Mouse (Mus musculus): ENCODE measurements around the gene Myo1f.
A peak's percentile ranks its signal among the peaks of the same experiment; 100 is the strongest.
"Not testable (repeated sequence)": the region's sequence is repeated elsewhere in the genome, so short reads cannot be mapped to it uniquely, and the experiment has no call there.

Gene Myo1f

GRCm38 (mm10) chr17:33584061-33584460, 28.6 kb downstream of the Myo1f start:
- DNase-seq (ENCODE audit: low spot score), result no peak

GRCm38 (mm10) chr17:33586011-33586410, 30.5 kb downstream of the Myo1f start:
- DNase-seq (ENCODE audit: low spot score), result no peak

GRCm38 (mm10) chr17:33597271-33597670, 41.8 kb downstream of the Myo1f start:
- DNase-seq (ENCODE audit: low spot score), result no peak

GRCm38 (mm10) chr17:33598506-33598905, 43.0 kb downstream of the Myo1f start:
- DNase-seq (ENCODE audit: low spot score), result no peak

GRCm38 (mm10) chr17:33599836-33600475, 44.4 kb downstream of the Myo1f start:
- DNase-seq (ENCODE audit: low spot score), result no peak

- no peak for DNase-seq (ENCODE audit: low spot score)
These were observed 45.3 kb downstream of the Myo1f start for GRCm38 (mm10) chr17:33600831-33601230.

GRCm38 (mm10) chr17:33601947-33602346, 46.4 kb downstream of the Myo1f start:
- DNase-seq (ENCODE audit: low spot score), result no peak

GRCm38 (mm10) chr17:33607273-33607672, 51.8 kb downstream of the Myo1f start:
- no peak for DNase-seq (ENCODE audit: low spot score)

- no peak for DNase-seq (ENCODE audit: low spot score)
These were observed 55.0 kb downstream of the Myo1f start for GRCm38 (mm10) chr17:33610548-33610947.

- DNase-seq (ENCODE audit: low spot score), result not testable (repeated sequence)
These were observed 58.2 kb downstream of the Myo1f start for GRCm38 (mm10) chr17:33613726-33614125.

GRCm38 (mm10) chr17:33627281-33627680, 71.8 kb downstream of the Myo1f start:
- DNase-seq (ENCODE audit: low spot score), result no peak

GRCm38 (mm10) chr17:33628621-33629486, 73.3 kb downstream of the Myo1f start, which contains the start of gene Zfp414:
TSS of gene Zfp414 (plus strand) at chr17:33629090.
- peak; percentile 88 for DNase-seq (ENCODE audit: low spot score)

- DNase-seq (ENCODE audit: low spot score), result no peak
These were observed 74.1 kb downstream of the Myo1f start for GRCm38 (mm10) chr17:33629487-33630125.

- no peak for DNase-seq (ENCODE audit: low spot score)
These were observed 74.8 kb downstream of the Myo1f start for GRCm38 (mm10) chr17:33630171-33630895.

- no peak for DNase-seq (ENCODE audit: low spot score)
These were observed 75.7 kb downstream of the Myo1f start for GRCm38 (mm10) chr17:33631236-33631635.

- no peak for DNase-seq (ENCODE audit: low spot score)
These were observed 76.3 kb downstream of the Myo1f start for GRCm38 (mm10) chr17:33631796-33632195.

- DNase-seq (ENCODE audit: low spot score), result no peak
These were observed 81.5 kb downstream of the Myo1f start for GRCm38 (mm10) chr17:33637038-33637437.

- no peak for DNase-seq (ENCODE audit: low spot score)
These were observed 82.2 kb downstream of the Myo1f start, which contains the start of gene Pram1 for GRCm38 (mm10) chr17:33637516-33638276. TSS of gene Pram1 (plus strand) at chr17:33638056.

GRCm38 (mm10) chr17:33639743-33640142, 84.2 kb downstream of the Myo1f start:
- no peak for DNase-seq (ENCODE audit: low spot score)

GRCm38 (mm10) chr17:33644068-33644467, 88.6 kb downstream of the Myo1f start:
- DNase-seq (ENCODE audit: low spot score), result no peak

- no peak for DNase-seq (ENCODE audit: low spot score)
These were observed 89.6 kb downstream of the Myo1f start for GRCm38 (mm10) chr17:33645073-33645472.
